Mouse (Mus musculus): Measurements from ENCODE around the gene Ifi205. TPM values are rescaled to one million over a fixed set of nuclear protein-coding genes. Genes with fewer than 3 reads are reported as not detected.
"Not testable (repeated sequence)": the region's sequence is repeated elsewhere in the genome, so short reads cannot be mapped to it uniquely, and the experiment has no call there.

Gene Ifi205
- polyA plus RNA-seq, 1 experiment from 2014 or later, result not detected

- ATAC-seq (ENCODE audit: low read depth), result no peak
- no peak within 1 kb of the TSS for H3K9ac ChIP-seq
- WGBS, result 90% methylated on average over 7 of the region's 7 CpGs
Measured at GRCm38 (mm10) chr1:174040523-174041177, 9.0 kb upstream of the Ifi205 start, which contains the start of gene Olfr433. Gene Olfr433, plus strand, starts transcription at chr1:174040705.

GRCm38 (mm10) chr1:174038480-174038879 is 6.9 kb upstream of the Ifi205 start:
- 94% methylated on average over 3 of the region's 3 CpGs for WGBS
- H3K4me2 ChIP-seq, result no peak overlapping the region
- ATAC-seq (ENCODE audit: low read depth), result no peak

More at GRCm38 (mm10) chr1:174040523-174041177, 9.0 kb upstream of the Ifi205 start, which contains the start of gene Olfr433:
- Histone ChIP-seq H3K4me3 (no peak within 1 kb of the TSS), H3K36me3 (no peaks in the 10 kb centered on the region), H3K4me1 (replicated peaks) (no peaks in the 10 kb centered on the region), H3K27ac (replicated peaks) (no peak within 1 kb of the TSS), H3K4me2 (no peak within 1 kb of the TSS), H3K27me3 (no peaks in the 10 kb centered on the region), H3K9me3 (no peaks in the 10 kb centered on the region)

GRCm38 (mm10) chr1:174035841-174036240 is 4.2 kb upstream of the Ifi205 start:
- no peaks in the 10 kb centered on the region for H3K4me1 ChIP-seq (replicated peaks)
- H3K36me3 ChIP-seq, result no peaks in the 10 kb centered on the region
- no peak overlapping the region for H3K4me3 ChIP-seq
- no peaks in the 10 kb centered on the region for H3K9me3 ChIP-seq
- H3K4me2 ChIP-seq, result no peak overlapping the region
- no peak overlapping the region for H3K9ac ChIP-seq
- H3K27me3 ChIP-seq, result no peaks in the 10 kb centered on the region
- WGBS, result 63% methylated on average over 4 of the region's 4 CpGs
- no peak for ATAC-seq (ENCODE audit: low read depth)
- H3K27ac ChIP-seq (replicated peaks), result no peak overlapping the region

More at GRCm38 (mm10) chr1:174038480-174038879, 6.9 kb upstream of the Ifi205 start:
- Histone ChIP-seq H3K27ac (replicated peaks) (no peak overlapping the region), H3K9me3 (no peaks in the 10 kb centered on the region), H3K36me3 (no peaks in the 10 kb centered on the region), H3K27me3 (no peaks in the 10 kb centered on the region), H3K4me1 (replicated peaks) (no peaks in the 10 kb centered on the region), H3K9ac (no peak overlapping the region), H3K4me3 (no peak overlapping the region)

- not testable (repeated sequence) for ATAC-seq (ENCODE audit: low read depth); H3K9ac ChIP-seq
Measured at GRCm38 (mm10) chr1:174007050-174007449, 24.6 kb downstream of the Ifi205 start.

GRCm38 (mm10) chr1:174004352-174005109 is 27.1 kb downstream of the Ifi205 start:
- ATAC-seq (ENCODE audit: low read depth); H3K4me3 ChIP-seq; H3K9me3 ChIP-seq; H3K27ac ChIP-seq (replicated peaks); H3K4me2 ChIP-seq; H3K36me3 ChIP-seq; H3K27me3 ChIP-seq; H3K4me1 ChIP-seq (replicated peaks); H3K9ac ChIP-seq: not testable (repeated sequence)
- WGBS, result 79% methylated on average over 2 of the region's 3 CpGs

More at GRCm38 (mm10) chr1:174007050-174007449, 24.6 kb downstream of the Ifi205 start:
- H3K36me3 ChIP-seq; H3K27me3 ChIP-seq; H3K9me3 ChIP-seq; H3K4me2 ChIP-seq; H3K4me1 ChIP-seq (replicated peaks); H3K4me3 ChIP-seq; H3K27ac ChIP-seq (replicated peaks): not testable (repeated sequence)

GRCm38 (mm10) chr1:173995003-173995402 is 36.6 kb downstream of the Ifi205 start:
- Histone ChIP-seq H3K9ac (no peak overlapping the region), H3K27me3 (no peaks in the 10 kb centered on the region), H3K9me3 (no peaks in the 10 kb centered on the region), H3K4me3 (no peak overlapping the region), H3K27ac (replicated peaks) (no peak overlapping the region), H3K4me2 (no peak overlapping the region), H3K4me1 (replicated peaks) (no peaks in the 10 kb centered on the region), H3K36me3 (no peaks in the 10 kb centered on the region)
- 90% methylated on average over 4 of the region's 4 CpGs for WGBS
- ATAC-seq (ENCODE audit: low read depth), result no peak

- WGBS, result 93% methylated on average over 6 of the region's 6 CpGs
- not testable (repeated sequence) for H3K4me3 ChIP-seq
Measured at GRCm38 (mm10) chr1:173982694-173983305, 48.8 kb downstream of the Ifi205 start, which contains the start of gene Ifi202b. Gene Ifi202b, minus strand, starts transcription at chr1:173982744.

GRCm38 (mm10) chr1:173981038-173981437 is 50.6 kb downstream of the Ifi205 start:
- not testable (repeated sequence) for H3K27me3 ChIP-seq; H3K27ac ChIP-seq (replicated peaks); H3K9ac ChIP-seq; H3K9me3 ChIP-seq; H3K4me1 ChIP-seq (replicated peaks); H3K36me3 ChIP-seq; ATAC-seq (ENCODE audit: low read depth); H3K4me2 ChIP-seq; H3K4me3 ChIP-seq
- WGBS, result 69% methylated on average over 3 of the region's 3 CpGs

More at GRCm38 (mm10) chr1:173982694-173983305, 48.8 kb downstream of the Ifi205 start, which contains the start of gene Ifi202b:
- H3K4me2 ChIP-seq; H3K4me1 ChIP-seq (replicated peaks); ATAC-seq (ENCODE audit: low read depth); H3K36me3 ChIP-seq; H3K9me3 ChIP-seq; H3K27ac ChIP-seq (replicated peaks); H3K27me3 ChIP-seq; H3K9ac ChIP-seq: not testable (repeated sequence)

- H3K4me3 ChIP-seq, result no peak overlapping the region
- H3K36me3 ChIP-seq, result no peaks in the 10 kb centered on the region
- H3K4me1 ChIP-seq (replicated peaks), result no peaks in the 10 kb centered on the region
- H3K9ac ChIP-seq, result no peak overlapping the region
- no peak overlapping the region for H3K4me2 ChIP-seq
- no peaks in the 10 kb centered on the region for H3K27me3 ChIP-seq
- no peaks in the 10 kb centered on the region for H3K9me3 ChIP-seq
- ATAC-seq (ENCODE audit: low read depth), result no peak
- H3K27ac ChIP-seq (replicated peaks), result no peak overlapping the region
Measured at GRCm38 (mm10) chr1:173977622-173978021, 54.0 kb downstream of the Ifi205 start.

GRCm38 (mm10) chr1:173973111-173973510 is 58.5 kb downstream of the Ifi205 start:
- ATAC-seq (ENCODE audit: low read depth), result no peak
- Histone ChIP-seq H3K4me2 (no peak overlapping the region), H3K4me3 (no peak overlapping the region), H3K9me3 (no peaks in the 10 kb centered on the region), H3K36me3 (no peaks in the 10 kb centered on the region), H3K27me3 (no peaks in the 10 kb centered on the region), H3K9ac (no peak overlapping the region), H3K27ac (replicated peaks) (no peak overlapping the region), H3K4me1 (replicated peaks) (no peaks in the 10 kb centered on the region)

Data from neural tube, embryonic 13.5 days (tissue).